Mouse (Mus musculus) thymus, postnatal 0 days (tissue): ENCODE measurements around the gene Tpmt. TPM values are rescaled to one million over a fixed set of nuclear protein-coding genes. Genes with fewer than 3 reads are reported as not detected.

ENCODE experiments used
- DNase-seq: peaks from one replicate; pipeline ENCODE4 v3.0.0-alpha.2; 2015; ENCODE audit warnings: low spot score
- polyA plus RNA-seq: library from polyadenylated mRNA; unstranded; fragments of >200 nt; fragmentation: Nextera tagmentation; extraction: Ambion mirVana; gene quantifications from 2 replicates; pipeline ENCODE4 v1.2.1, GENCODE M21; 2015

Gene Tpmt
- polyA plus RNA-seq, 1 experiment from 2014 or later, result 6.9 TPM

GRCm38 (mm10) chr13:47043030-47043680, 1.4 kb downstream of the Tpmt start, which contains the start of gene Kdm1b:
Gene Kdm1b (plus strand): TSS chr13:47043499.
- DNase-seq, result peak; percentile 98

DNA sequence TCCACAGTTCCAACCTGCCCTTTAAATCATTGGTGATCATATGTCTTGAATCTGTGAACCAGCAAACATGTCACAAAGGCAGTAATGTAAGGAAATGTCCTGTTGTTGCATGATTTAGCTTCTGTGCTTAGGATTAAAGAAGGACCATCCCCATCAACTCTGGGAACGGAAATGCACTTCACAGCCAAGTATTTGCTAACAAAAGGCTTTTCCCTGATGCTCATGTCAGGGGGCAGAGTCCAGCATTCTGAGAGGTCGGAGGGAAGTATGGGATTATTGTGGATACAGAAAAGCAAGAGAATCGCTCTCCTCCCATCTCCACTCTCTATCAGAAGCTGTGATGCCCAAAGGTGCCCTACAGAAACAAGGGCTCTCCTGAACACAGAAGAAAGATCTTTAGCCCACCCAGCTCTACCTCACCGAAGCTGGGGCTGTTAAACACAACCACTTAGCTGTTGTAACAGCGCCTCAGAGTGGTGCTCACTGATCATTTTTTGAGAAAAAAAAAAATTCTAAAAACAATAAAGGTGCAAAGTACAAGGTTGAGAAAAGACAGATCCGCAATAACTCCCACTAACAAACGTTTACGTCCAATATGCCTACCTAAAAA, 2.4 kb downstream of the Tpmt start:
- DNase-seq, result peak; percentile 10

- DNase-seq, result no peak
Measured at GRCm38 (mm10) chr13:47040061-47040460, 4.5 kb downstream of the Tpmt start.

GRCm38 (mm10) chr13:47037946-47038345, 6.6 kb downstream of the Tpmt start:
- DNase-seq, result no peak

DNA sequence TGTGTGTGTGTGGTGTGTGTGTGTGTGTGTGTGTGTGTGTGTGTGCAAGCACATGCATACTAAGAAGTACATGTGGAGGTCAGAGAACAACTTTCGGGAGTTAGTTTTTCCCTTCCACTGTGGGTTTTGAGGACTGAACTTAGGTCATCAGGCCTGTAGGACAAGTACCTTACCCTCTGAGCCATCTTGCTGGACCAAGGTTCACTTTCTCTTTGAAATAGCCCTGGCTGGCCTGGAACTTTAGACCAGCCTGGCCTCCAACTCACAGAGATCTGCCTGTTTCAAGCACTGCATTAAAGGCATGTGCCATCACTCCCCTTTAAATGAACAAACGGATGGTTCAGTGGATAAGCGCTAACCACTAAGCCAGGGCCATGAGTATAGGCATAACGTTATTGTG, 10.9 kb downstream of the Tpmt start:
- no peak for DNase-seq

DNA sequence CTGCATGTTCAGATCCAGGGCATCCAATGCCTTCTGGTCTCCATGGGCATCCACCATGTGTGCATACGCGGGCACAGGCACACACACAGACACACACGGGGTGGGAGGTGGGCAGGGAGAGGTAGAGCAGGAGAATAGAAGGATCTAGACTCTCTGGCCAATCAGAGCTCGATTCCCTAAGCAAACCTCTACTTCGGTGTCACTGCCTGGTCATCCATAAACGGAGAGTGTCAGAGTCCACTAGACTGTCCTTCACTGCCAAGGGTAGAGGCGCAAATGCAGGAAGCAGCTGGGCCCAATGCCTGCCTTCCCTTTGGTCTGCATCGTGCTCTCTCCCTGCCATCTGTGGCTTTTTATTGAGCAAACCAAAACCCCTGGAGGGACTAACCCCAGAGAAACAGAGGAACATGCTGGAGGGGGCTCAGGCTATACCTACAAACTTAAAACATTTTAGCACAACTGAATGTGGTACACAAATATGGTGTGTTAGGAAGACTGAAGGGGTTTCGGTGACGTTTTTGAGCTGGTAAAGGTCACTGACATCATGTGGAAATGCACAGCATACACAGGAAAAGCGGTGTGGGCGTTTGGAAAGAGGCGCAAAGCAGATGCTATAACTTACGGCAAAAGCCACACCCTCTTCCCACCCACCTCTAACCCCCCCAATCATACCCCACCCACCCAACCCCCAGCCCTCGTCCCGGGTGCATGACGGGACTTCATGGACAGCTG, 14.0 kb downstream of the Tpmt start:
- DNase-seq, result no peak

DNA sequence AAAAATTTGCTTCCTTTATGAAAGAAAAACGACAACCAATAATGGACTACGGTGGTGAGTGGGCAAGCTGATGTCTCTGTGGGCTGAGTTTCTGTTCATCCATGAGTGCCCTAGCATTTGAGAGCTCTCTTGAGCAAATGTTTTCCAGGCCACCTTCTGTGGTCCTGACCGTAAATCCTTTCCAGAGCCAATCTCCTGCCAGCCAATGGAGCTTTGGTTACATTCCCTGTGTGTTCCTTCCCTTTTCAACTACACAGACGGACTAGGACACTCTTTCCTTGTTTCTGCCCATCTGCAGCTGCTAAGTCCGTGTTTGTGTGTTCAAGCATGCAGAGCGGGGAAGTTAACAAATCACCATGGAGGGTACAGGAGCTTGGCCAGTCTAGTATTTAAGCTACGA, 23.7 kb downstream of the Tpmt start:
- DNase-seq, result no peak

DNA sequence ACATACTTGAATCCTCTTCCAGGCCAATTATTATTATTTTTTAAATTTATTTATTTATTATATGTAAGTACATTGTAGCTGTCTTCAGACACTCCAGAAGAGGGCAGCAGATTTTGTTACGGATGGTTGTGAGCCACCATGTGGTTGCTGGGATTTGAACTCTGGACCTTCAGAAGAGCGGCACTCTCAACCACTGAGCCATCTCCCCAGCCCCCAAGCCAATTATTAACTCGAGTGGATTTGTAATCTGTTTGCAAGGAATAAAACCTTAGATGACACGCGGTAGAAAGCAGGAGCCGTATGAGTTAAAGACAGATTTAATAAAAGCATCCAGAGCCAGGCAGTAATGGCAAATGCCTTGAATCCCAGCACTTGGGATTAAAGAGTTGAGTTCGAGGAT, 24.8 kb downstream of the Tpmt start:
- no peak for DNase-seq

- DNase-seq, result peak; percentile 39
Measured at GRCm38 (mm10) chr13:47017259-47017658, 27.3 kb downstream of the Tpmt start.

- DNase-seq, result peak; percentile 21
Measured at GRCm38 (mm10) chr13:47015195-47015501, 29.4 kb downstream of the Tpmt start.

DNA sequence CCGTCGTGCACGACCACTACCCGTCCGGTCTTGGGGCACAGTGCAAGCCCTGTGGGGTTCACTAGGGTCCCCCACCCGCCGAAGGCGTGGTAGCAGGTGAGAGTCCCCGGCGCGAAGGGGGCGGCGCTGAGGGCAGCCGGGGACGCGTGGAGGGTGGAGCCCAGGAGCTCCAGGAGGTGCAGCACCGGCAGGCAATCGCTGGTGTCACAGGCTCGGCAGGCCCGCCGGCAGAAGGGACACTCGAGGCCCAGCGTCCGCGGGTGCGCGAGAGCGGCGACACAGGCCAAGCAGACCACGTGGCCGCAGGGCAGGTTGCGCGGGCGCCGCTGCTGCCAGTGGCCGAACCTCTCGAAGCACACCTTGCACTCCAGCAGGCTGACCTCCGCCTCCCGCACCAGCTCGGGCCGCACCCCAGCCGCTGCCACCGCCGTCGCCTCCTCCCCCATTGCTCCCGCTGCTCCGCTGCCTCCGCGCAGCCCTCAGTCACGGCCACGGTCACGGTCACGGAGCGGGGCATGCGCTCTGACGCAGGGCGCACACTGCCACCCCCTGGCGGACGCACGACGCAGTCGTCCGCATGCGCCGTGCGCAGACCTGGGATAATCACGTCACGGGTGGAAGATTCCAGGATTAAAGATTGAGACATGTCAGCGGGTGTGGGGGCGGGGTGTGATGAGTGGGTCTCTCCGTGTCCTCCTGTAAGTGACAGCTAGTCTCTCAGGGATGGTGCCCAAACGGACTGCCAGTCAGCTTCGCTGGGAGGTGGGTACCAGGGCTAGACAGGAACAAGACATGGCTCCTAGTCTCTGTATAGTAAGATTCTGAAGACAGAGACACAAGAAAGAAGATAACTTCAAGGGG, 30.0 kb downstream of the Tpmt start, which contains the start of gene Nhlrc1:
Gene Nhlrc1 (minus strand): TSS at position 517 of the 861 bp plus-strand sequence.
- DNase-seq, result peak; percentile 79

DNA sequence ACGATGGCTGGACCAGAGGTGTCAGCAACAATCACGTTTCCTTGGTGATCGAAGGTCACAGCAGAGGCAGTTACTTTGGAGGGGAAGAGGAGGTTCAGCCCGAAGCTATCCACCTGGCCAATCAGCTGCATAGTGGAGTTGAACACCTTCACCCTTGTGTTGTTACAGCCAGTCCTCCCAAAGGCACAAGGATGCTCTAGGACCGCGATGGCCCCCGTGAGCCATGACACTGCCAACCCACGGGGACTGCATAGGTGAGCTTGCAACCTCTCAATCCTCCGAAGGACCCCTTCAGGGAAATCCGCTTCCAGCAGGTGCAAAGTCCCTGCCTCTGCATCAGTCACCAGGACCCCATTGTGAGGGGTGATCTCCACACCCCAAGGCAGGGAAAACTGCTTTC, 30.8 kb downstream of the Tpmt start:
- DNase-seq, result no peak

- no peak for DNase-seq
Measured at GRCm38 (mm10) chr13:47001590-47001989, 42.9 kb downstream of the Tpmt start.

DNA sequence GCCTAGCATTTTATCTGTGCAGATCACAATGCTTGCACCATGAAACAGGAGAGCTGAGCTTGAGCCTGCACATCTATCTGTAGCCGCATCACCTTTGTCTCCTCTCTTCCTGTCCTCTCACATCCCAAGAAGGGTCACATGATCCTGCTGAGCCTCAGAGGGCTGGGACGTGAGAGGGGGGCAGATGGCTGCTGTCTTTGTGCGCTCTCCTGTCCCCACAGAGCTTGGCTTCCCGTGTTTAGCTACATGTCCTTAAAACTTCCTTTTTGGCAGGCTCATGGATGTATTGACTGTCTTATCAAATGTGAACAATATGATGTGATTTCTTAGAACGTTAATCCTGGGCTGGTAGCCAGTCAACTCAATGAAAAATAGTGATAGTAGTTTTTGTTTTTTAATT, 45.0 kb downstream of the Tpmt start:
- DNase-seq, result no peak

- DNase-seq, result no peak
Measured at GRCm38 (mm10) chr13:46997355-46997754, 47.2 kb downstream of the Tpmt start.

GRCm38 (mm10) chr13:46993274-46993551, 51.3 kb downstream of the Tpmt start:
- no peak for DNase-seq

GRCm38 (mm10) chr13:46992516-46993273, 51.8 kb downstream of the Tpmt start:
- no peak for DNase-seq

DNA sequence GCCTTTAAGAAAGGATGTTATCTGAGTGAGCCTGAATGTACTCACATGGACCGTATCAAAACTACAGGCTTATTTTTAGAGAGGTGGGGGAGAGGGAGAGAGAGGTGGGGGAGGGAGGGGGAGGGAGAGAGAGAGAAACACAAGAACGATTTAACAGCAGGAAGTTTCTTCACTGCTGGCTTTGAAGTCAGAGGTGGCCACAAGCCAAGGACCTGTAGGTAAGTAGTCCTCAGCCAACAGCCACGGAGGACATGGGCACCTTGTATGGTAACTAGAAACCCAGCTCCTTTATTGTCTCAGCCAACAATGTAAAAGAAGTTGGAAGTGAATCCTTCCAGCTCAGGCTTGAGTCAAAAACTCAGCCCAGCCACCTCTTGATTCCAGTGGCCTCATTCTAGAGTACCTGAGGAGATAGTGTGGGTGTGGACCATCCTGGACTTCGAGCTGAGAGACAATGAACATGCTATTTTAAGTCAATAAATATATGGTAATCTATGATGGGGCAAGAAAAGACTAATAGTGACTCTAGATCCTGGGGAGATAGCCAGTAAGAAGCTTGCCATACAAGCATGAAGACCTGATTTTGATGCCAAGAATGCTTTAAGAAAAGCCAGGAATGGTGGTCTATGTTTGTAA, 54.0 kb downstream of the Tpmt start:
- no peak for DNase-seq

- no peak for DNase-seq
Measured at GRCm38 (mm10) chr13:46987941-46988340, 56.6 kb downstream of the Tpmt start.

DNA sequence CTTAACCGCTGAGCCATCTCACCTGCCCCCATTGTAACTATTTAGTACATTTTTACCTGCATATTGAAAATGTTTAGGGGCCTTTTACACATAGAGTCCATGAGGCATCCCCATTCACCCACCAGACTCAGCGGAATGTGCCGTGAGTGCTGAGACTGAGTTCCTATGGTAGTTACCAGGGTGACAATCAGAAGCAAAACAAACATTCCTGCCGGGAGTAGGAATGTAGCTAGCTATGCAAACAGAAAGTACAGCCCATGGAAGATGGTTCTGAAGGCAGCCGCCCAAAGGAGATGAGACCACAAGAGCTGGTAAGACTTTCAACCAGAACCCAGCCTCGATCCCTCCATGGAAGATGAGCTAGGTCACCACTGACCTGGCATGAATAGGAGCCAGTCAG, 58.3 kb downstream of the Tpmt start:
- no peak for DNase-seq

DNA sequence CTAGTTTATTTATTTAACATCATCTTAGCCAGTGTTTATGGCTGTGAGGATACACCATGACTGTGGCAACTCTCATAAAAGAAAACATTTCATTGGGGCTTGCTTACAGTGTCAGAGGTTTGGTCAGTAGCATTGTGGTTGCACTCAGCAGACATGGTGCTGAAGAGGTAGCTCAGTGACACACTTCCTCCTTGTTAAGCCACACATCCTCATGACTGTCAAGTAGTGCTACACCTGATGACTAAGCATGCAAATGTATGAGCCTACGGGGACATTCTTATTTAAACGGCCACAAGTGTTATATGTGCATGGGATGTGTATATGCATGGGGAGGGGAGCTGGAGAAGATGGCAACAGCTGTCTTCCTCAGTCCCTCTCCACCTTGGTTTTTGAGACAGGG, 60.7 kb downstream of the Tpmt start:
- no peak for DNase-seq
